Mouse (Mus musculus) CH12.LX (cell line): ENCODE measurements around the gene Adgrg1. TPM values are rescaled to one million over a fixed set of nuclear protein-coding genes. Genes with fewer than 3 reads are reported as not detected.

ENCODE experiments used
- DNase-seq: peaks from one replicate; pipeline ENCODE4 v3.0.0-alpha.2; 2013; ENCODE audit errors: extremely low read depth
- H3K27ac ChIP-seq: 2 replicates; pipeline ENCODE4 v1.5.1; 2012; ENCODE audit warnings: low read depth, mild to moderate bottlenecking, control low read depth, moderate library complexity; ENCODE audit not compliant: insufficient read depth
- H3K27me3 ChIP-seq: replicated peaks from 2 replicates; pipeline ENCODE3; 2012; ENCODE audit warnings: inconsistent platforms
- H3K36me3 ChIP-seq, 2 experiments: replicated peaks in 1 of 2; 2 replicates each; pipeline versions ENCODE3 to v1.6.1; 2012; ENCODE audit warnings: inconsistent platforms in 1 of 2, low read length in 1 of 2, mild to moderate bottlenecking in 1 of 2, mixed read lengths in 1 of 2, moderate library complexity in 1 of 2; ENCODE audit not compliant: control insufficient read depth in 1 of 2, insufficient read depth in 1 of 2
- H3K4me1 ChIP-seq, 2 experiments: 2 replicates each; pipeline ENCODE4 v1.6.1; 2012; ENCODE audit warnings: inconsistent platforms in 1 of 2, moderate library complexity in 1 of 2; ENCODE audit not compliant: insufficient read depth in 2 of 2, control insufficient read depth in 1 of 2
- H3K4me2 ChIP-seq: 2 replicates; pipeline ENCODE4 v1.6.1; 2012; ENCODE audit warnings: low read depth, mild to moderate bottlenecking, control low read depth; ENCODE audit not compliant: poor library complexity, insufficient read depth, severe bottlenecking
- H3K4me3 ChIP-seq, 3 experiments: fragments of 150-350 bp in 1 of 3; sonication (generic) in 1 of 3; replicated peaks in 1 of 3; 2 replicates each; pipeline versions ENCODE3 to v1.5.1; 2011 to 2012; ENCODE audit warnings: low read depth in 2 of 3, low read length in 2 of 3, mild to moderate bottlenecking in 2 of 3, moderate library complexity in 2 of 3, control low read depth in 1 of 3, improper control_type of control experiment in 1 of 3, inconsistent platforms in 1 of 3, mixed read lengths in 1 of 3; ENCODE audit not compliant: poor library complexity in 1 of 3
- H3K79me2 ChIP-seq: replicated peaks from 2 replicates; pipeline ENCODE4 v1.6.1; 2012; ENCODE audit warnings: mild to moderate bottlenecking, moderate library complexity; ENCODE audit not compliant: control insufficient read depth, poor library complexity, insufficient read depth, severe bottlenecking; ENCODE audit errors: extremely low read depth
- H3K9ac ChIP-seq: 2 replicates; pipeline ENCODE4 v1.6.1; 2012; ENCODE audit warnings: low read depth, mild to moderate bottlenecking, control low read depth, moderate library complexity; ENCODE audit not compliant: insufficient read depth
- H3K9me3 ChIP-seq: replicated peaks from 2 replicates; pipeline ENCODE3; 2012; ENCODE audit warnings: low read length, inconsistent platforms, mixed read lengths
- BHLHE40 ChIP-seq: IDR thresholded peaks from 2 replicates; pipeline ENCODE4 v1.6.1; 2011; ENCODE audit warnings: mild to moderate bottlenecking, low read depth, low read length, improper control_type of control experiment
- CHD2 ChIP-seq: IDR thresholded peaks from 2 replicates; pipeline ENCODE4 v1.6.1; 2011; ENCODE audit warnings: low read length, improper control_type of control experiment
- CTCF ChIP-seq, 2 experiments: IDR thresholded peaks in 1 of 2; conservative IDR thresholded peaks in 1 of 2; 2 replicates each; pipeline ENCODE4 v1.5.1; 2011 to 2012; ENCODE audit warnings: low read depth in 2 of 2, low read length in 2 of 2, improper control_type of control experiment in 1 of 2, inconsistent platforms in 1 of 2, mild to moderate bottlenecking in 1 of 2, moderate library complexity in 1 of 2
- E2F4 ChIP-seq: IDR thresholded peaks from 2 replicates; pipeline ENCODE4 v1.6.1; 2011; ENCODE audit warnings: low read depth, low read length, improper control_type of control experiment; ENCODE audit not compliant: insufficient replicate concordance
- ELF1 ChIP-seq: IDR thresholded peaks from 2 replicates; pipeline ENCODE4 v1.6.1; 2014; ENCODE audit warnings: low read depth, mild to moderate bottlenecking, inconsistent platforms, low read length, improper control_type of control experiment
- ETS1 ChIP-seq: conservative IDR thresholded peaks from 2 replicates; pipeline ENCODE4 v1.6.1; 2012; ENCODE audit warnings: low read depth, mild to moderate bottlenecking, inconsistent platforms, low read length, improper control_type of control experiment, moderate library complexity
- GABPA ChIP-seq: IDR thresholded peaks from 2 replicates; pipeline ENCODE4 v1.6.1; 2012; ENCODE audit warnings: low read depth, low read length, improper control_type of control experiment, inconsistent platforms; ENCODE audit not compliant: insufficient replicate concordance
- HCFC1 ChIP-seq: IDR thresholded peaks from 2 replicates; pipeline ENCODE4 v1.6.1; 2012; ENCODE audit warnings: low read depth, mild to moderate bottlenecking, inconsistent platforms, low read length, improper control_type of control experiment
- JUND ChIP-seq: conservative IDR thresholded peaks from 2 replicates; pipeline ENCODE4 v1.6.1; 2011; ENCODE audit warnings: low read depth, low read length, improper control_type of control experiment
- KAT2A ChIP-seq: IDR thresholded peaks from 2 replicates; pipeline ENCODE4 v1.6.1; 2012; ENCODE audit warnings: low read length, improper control_type of control experiment, inconsistent platforms; ENCODE audit not compliant: insufficient replicate concordance
- MAFK ChIP-seq: IDR thresholded peaks from 2 replicates; pipeline ENCODE4 v1.6.1; 2011; ENCODE audit warnings: low read length, improper control_type of control experiment; ENCODE audit not compliant: insufficient replicate concordance
- MAX ChIP-seq: IDR thresholded peaks from 2 replicates; pipeline ENCODE4 v1.6.1; 2011; ENCODE audit warnings: low read length, improper control_type of control experiment
- MAZ ChIP-seq: IDR thresholded peaks from 2 replicates; pipeline ENCODE4 v1.6.1; 2012; ENCODE audit warnings: low read depth, mild to moderate bottlenecking, inconsistent platforms, low read length, improper control_type of control experiment, moderate library complexity
- MEF2A ChIP-seq: IDR thresholded peaks from 2 replicates; pipeline ENCODE4 v1.6.1; 2014; ENCODE audit warnings: low read depth, mild to moderate bottlenecking, inconsistent platforms, low read length, improper control_type of control experiment, borderline replicate concordance
- MXI1 ChIP-seq: IDR thresholded peaks from 2 replicates; pipeline ENCODE4 v1.6.1; 2011; ENCODE audit warnings: mild to moderate bottlenecking, low read depth, low read length, improper control_type of control experiment
- MYC ChIP-seq: IDR thresholded peaks from 2 replicates; pipeline ENCODE4 v1.6.1; 2011; ENCODE audit warnings: low read depth, mild to moderate bottlenecking, improper control_type of control experiment, low read length
- NELFE ChIP-seq: IDR thresholded peaks from 2 replicates; pipeline ENCODE4 v1.6.1; 2011; ENCODE audit warnings: low read depth, low read length, improper control_type of control experiment
- POLR2A ChIP-seq: IDR thresholded peaks from 2 replicates; pipeline ENCODE4 v1.6.1; 2011; ENCODE audit warnings: low read depth, mild to moderate bottlenecking, improper control_type of control experiment, low read length
- RAD21 ChIP-seq: IDR thresholded peaks from 2 replicates; pipeline ENCODE4 v1.6.1; 2011; ENCODE audit warnings: low read depth, mild to moderate bottlenecking, low read length, improper control_type of control experiment, moderate library complexity
- SIN3A ChIP-seq: IDR thresholded peaks from 2 replicates; pipeline ENCODE4 v1.6.1; 2012; ENCODE audit warnings: low read length, improper control_type of control experiment, inconsistent platforms
- SMC3 ChIP-seq: IDR thresholded peaks from 2 replicates; pipeline ENCODE4 v1.6.1; 2011; ENCODE audit warnings: low read depth, low read length, improper control_type of control experiment
- TBP ChIP-seq: conservative IDR thresholded peaks from 2 replicates; pipeline ENCODE4 v1.6.1; 2011; ENCODE audit warnings: low read depth, low read length, improper control_type of control experiment
- TCF12 ChIP-seq: IDR thresholded peaks from 2 replicates; pipeline ENCODE4 v1.6.1; 2014; ENCODE audit warnings: low read depth, mild to moderate bottlenecking, inconsistent platforms, low read length, improper control_type of control experiment
- UBTF ChIP-seq: IDR thresholded peaks from 2 replicates; pipeline ENCODE4 v1.6.1; 2012; ENCODE audit warnings: low read depth, mild to moderate bottlenecking, inconsistent platforms, low read length, improper control_type of control experiment, moderate library complexity
- USF1 ChIP-seq: IDR thresholded peaks from 2 replicates; pipeline ENCODE4 v1.6.1; 2014; ENCODE audit warnings: low read depth, mild to moderate bottlenecking, inconsistent platforms, low read length, improper control_type of control experiment
- USF2 ChIP-seq: conservative IDR thresholded peaks from 2 replicates; pipeline ENCODE4 v1.6.1; 2011; ENCODE audit warnings: low read depth, low read length, improper control_type of control experiment
- ZNF384 ChIP-seq: IDR thresholded peaks from 2 replicates; pipeline ENCODE4 v1.6.1; 2012; ENCODE audit warnings: low read depth, low read length, improper control_type of control experiment, inconsistent platforms
- dilution Hi-C: fragments of 300-500 bp; cut with MboI; formaldehyde crosslinking; loops from 2 replicates; pipeline ENCODE4 v1.14.3; 2020; ENCODE audit warnings: low sequenced_read_pairs; ENCODE audit not compliant: extremely low pct_unique_long_range_greater_than_20kb, extremely low pct_ligation_motif_present
- in situ Hi-C: fragments of 300-500 bp; cut with MboI; formaldehyde crosslinking; loops from 3 replicates; pipeline ENCODE4 v1.14.3; 2019; ENCODE audit warnings: low sequenced_read_pairs, low pct_ligation_motif_present, low pct_unique_long_range_greater_than_20kb, mixed read lengths
- polyA plus RNA-seq: library from polyadenylated mRNA; unstranded; fragments of >175 nt; gene quantifications from 2 replicates; pipeline ENCODE4 v1.2.1, GENCODE M21; 2012; ENCODE audit warnings: low read depth; ENCODE audit not compliant: insufficient read length
- total RNA-seq, 2 experiments: library from RNA; depleted of rRNA; stranded (reverse); fragments of 300-350 nt in 1 of 2; fragments of >200 nt in 1 of 2; gene quantifications; 2 replicates each; pipeline ENCODE4 v1.2.3; 2012 to 2014

Gene Adgrg1
- total and polyA plus RNA-seq, 3 experiments, result 0.42 to 2.5 (median 1.2) TPM

DNA sequence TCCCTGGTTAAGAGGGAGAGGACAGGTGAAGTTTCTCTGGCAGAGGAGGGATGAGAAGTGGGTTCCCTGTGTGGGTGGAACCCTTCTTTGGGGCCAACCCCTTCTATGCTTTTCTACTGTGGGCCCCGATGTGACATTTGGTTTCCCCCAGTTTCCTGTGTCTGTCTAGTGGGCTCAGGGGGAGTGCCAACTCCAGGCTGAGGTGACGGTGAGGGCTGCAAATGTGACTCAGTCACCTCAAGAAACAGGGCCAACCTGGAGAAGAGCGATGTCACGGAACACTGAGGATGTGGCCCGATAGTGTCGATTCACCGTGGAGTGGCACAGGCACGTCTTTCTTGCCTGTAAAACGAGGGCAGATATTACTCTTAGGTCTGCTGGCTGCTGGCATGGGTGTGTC, 1.3 kb upstream of the Adgrg1 start:
- in situ Hi-C loops, result no loop called here
- H3K4me1 ChIP-seq, result peaks cover 5 to 48% of the 10 kb centered on the region in 2 experiments

DNA sequence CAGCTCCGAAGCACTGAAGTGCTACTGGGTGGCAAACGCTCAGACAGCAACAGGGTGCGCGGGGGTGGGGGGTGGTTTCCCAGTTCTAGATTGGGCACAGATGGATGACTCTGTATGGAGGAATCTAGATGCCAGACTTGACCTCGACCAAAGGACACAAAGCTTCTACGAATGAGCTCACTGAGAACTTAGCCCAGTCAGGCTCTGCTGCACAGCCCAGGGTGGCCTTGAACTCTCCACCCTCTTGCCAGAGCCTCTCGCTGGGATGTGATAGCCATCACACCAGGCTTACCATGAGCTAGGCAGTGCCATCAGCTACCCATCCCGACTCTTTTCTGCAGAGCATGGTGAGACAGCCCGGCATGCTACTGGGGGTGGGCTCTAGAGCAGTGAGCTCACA, 765 bp upstream of the Adgrg1 start:
- in situ Hi-C loops, result no loop called here
- no peak for TF ChIP-seq SIN3A
- no peak for TF ChIP-seq MAX
- no peak for TF ChIP-seq HCFC1
- TF ChIP-seq ZNF384, result no peak
- TF ChIP-seq NELFE, result no peak
- no peak for TF ChIP-seq MAFK
- no peak for TF ChIP-seq KAT2A
- TF ChIP-seq RAD21, result no peak
- TF ChIP-seq MXI1, result no peak
- no peak for TF ChIP-seq UBTF
- TF ChIP-seq TBP, result no peak
- TF ChIP-seq E2F4, result no peak
- no peak for TF ChIP-seq MYC
- TF ChIP-seq SMC3, result no peak
- no peak for TF ChIP-seq ELF1
- TF ChIP-seq JUND, result no peak
- no peak for TF ChIP-seq ETS1
- TF ChIP-seq CHD2, result no peak
- TF ChIP-seq BHLHE40, result no peak
- no peak overlapping the region for H3K27ac ChIP-seq
- no peaks in the 10 kb centered on the region for H3K9me3 ChIP-seq
- H3K4me1 ChIP-seq, result peaks cover 5 to 54% of the 10 kb centered on the region in 2 experiments
- peaks cover 39% of the 10 kb centered on the region for H3K27me3 ChIP-seq
- H3K79me2 ChIP-seq, result no peaks in the 10 kb centered on the region
- no peak overlapping the region for H3K9ac ChIP-seq
- dilution Hi-C loops, result no loop called here
- no peak for DNase-seq
- H3K36me3 ChIP-seq, result no peaks in the 10 kb centered on the region
- no peak overlapping the region for H3K4me3 ChIP-seq
- H3K4me2 ChIP-seq, result no peak overlapping the region

More for the DNA sequence above, 1.3 kb upstream of the Adgrg1 start:
- no peak overlapping the region for H3K27ac ChIP-seq
- no peak overlapping the region for H3K9ac ChIP-seq
- no peaks in the 10 kb centered on the region for H3K79me2 ChIP-seq
- dilution Hi-C loops, result no loop called here
- H3K4me2 ChIP-seq, result no peak overlapping the region
- peaks cover 3% of the 10 kb centered on the region for H3K9me3 ChIP-seq
- no peak for TF ChIP-seq USF2
- no peak for TF ChIP-seq GABPA
- no peak for TF ChIP-seq POLR2A
- no peak for TF ChIP-seq SIN3A
- TF ChIP-seq USF1, result no peak
- no peak for TF ChIP-seq NELFE
- no peak for TF ChIP-seq TCF12
- TF ChIP-seq KAT2A, result no peak
- TF ChIP-seq MAFK, result no peak
- TF ChIP-seq E2F4, result no peak
- no peak for TF ChIP-seq BHLHE40
- no peak for TF ChIP-seq MAZ
- no peak for TF ChIP-seq UBTF
- TF ChIP-seq MEF2A, result no peak
- TF ChIP-seq CTCF (conservative IDR thresholded peaks at IDR 0.05 in 1 of 2, IDR thresholded peaks at IDR 0.05 in 1 of 2; ENCODE audit: low read depth in 2 of 2, low read length in 2 of 2), result no peak
- peaks cover 41% of the 10 kb centered on the region for H3K27me3 ChIP-seq
- no peak overlapping the region for H3K4me3 ChIP-seq
- DNase-seq, result no peak
- no peaks in the 10 kb centered on the region for H3K36me3 ChIP-seq
